Mouse (Mus musculus) gastrocnemius, postnatal 10 days (tissue): ENCODE measurements around the gene Trpm4. TPM values are rescaled to one million over a fixed set of nuclear protein-coding genes. Genes with fewer than 3 reads are reported as not detected.

ENCODE experiments used
- DNase-seq: peaks from one replicate; pipeline ENCODE4 v3.0.0; 2021; ENCODE audit warnings: mixed read lengths
- total RNA-seq, 2 experiments: library from RNA; stranded (reverse); gene quantifications; 2 replicates each; pipeline ENCODE4 v1.2.3; 2021

The Trpm4 gene
- total RNA-seq, 2 experiments from 2014 or later: 25.5 to 35.2 TPM

DNA sequence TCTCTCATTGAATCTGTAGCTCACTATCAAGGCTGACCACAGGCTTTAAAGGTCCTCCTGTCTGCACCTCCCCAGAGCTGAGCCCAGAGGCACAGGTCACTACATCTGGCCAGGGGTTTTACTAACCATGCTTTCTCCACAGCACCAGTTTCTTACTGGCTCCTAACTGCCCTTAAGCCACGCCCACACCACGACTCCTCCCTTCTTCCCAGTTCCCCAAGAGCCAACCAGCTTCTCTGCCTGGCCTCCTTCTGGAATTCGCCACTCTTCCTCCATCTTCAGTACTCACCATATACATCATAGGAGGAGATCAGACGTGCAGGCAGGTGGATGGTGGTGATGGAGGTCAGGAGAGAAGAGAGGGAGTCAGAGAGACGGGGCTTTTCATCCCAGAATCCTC is 19.5 kb upstream of the Trpm4 start:
- no peak for DNase-seq

DNA sequence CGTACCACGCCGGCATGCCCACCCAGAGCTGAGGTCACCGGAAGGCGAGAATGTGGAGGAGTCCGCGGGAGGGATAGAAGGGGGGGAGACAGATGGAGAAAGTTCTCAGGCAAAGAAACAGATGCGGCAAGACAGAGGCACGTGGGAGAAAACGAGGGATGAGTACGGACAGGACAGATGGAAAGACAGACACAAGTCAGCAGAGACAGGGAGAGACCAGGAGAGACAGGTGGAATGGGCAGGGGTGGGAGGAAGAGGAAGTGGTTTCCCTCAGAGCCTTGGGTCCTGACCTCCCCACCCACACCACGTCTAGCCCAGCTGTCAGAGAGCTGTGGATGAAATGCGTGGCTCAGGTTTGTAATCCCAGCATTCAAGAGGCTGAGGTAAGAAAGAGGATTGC is 13.3 kb upstream of the Trpm4 start:
- DNase-seq: no peak

GRCm38 (mm10) chr7:45343543-45343942 is 10.0 kb upstream of the Trpm4 start:
- no peak for DNase-seq

DNA sequence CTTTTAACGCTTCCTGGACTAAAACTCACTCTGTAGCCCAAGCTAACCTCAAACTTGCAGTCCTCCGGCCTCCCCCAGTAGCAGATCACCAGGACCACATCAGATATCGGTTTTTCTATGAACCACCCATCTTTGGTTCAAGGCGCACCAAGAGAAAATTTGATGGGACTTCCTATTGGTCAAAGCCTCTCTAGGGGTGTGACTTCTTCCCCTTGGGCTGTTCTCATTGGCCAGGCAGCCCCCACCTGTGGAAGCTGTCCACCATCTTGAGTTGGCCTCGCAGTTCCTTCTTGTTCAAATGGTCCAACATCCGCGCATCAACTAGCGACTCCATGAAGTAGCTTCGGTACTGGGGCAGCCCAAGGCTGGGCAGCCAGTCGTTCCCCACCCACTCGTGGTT is 8.5 kb upstream of the Trpm4 start:
- no peak for DNase-seq

- DNase-seq: peak; percentile 81
Observed at GRCm38 (mm10) chr7:45341303-45341702, 7.7 kb upstream of the Trpm4 start.

DNA sequence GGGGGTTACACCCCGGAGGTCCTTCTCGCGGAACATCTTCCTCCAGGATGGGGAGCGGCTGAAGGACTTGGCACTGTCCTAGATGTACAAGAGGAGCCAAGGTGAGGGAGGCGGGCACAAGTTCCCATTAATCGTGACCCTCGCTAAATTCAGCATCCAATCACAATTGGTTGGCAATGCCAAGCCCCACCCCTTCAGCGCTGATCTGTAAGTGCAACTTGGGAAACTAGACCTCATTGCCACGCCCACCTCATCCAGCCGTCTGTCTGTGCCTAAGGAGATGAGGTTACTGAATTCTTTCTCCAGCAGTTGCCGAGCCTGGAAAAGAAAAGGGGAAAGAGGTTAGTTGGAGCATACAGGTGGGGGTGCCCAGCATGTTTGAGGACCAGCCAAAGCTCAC is 7.1 kb upstream of the Trpm4 start:
- DNase-seq: no peak

GRCm38 (mm10) chr7:45340066-45340442 is 6.5 kb upstream of the Trpm4 start:
- DNase-seq: no peak

- DNase-seq: peak; percentile 51
Observed at GRCm38 (mm10) chr7:45339410-45340065, 6.0 kb upstream of the Trpm4 start.

DNA sequence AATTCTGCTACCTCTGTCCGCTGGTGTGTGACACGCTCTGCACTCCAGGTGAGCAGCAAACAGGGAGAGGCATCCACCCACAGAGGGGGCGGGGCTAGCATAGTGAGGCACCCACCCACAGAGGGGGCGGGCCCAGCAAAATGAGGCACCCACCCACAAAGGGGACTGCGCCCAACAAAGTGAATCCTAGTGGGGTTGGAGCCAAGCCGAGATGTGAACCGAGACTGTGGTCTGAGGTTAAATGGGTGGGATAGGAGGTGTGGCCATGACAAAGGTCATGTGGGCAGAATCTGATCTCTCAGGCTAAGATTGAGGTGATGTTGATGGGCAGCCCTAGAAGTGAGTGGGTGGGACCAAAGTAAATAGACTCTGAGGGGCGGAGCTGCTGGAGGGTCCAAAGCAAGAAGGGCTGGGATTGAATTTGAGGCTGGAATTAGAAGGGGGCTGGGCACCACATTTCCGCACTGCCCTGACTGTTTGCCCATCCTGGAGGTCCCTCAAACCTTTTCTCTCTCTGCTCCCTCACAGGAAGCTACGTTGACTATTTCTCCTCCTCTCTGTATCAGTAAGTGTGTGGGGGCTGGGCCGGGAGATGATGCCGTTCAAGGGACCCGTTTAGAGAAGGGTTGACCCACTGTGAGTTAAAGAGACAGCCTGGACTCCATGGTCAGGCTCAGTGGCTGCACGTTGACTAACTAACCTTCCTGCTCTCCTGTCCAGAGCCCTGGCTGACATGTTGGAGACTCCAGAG is 4.8 kb upstream of the Trpm4 start:
- DNase-seq: no peak

- no peak for DNase-seq
Observed at GRCm38 (mm10) chr7:45337469-45337868, 3.9 kb upstream of the Trpm4 start.

GRCm38 (mm10) chr7:45336319-45336718 is 2.7 kb upstream of the Trpm4 start:
- DNase-seq: no peak

DNA sequence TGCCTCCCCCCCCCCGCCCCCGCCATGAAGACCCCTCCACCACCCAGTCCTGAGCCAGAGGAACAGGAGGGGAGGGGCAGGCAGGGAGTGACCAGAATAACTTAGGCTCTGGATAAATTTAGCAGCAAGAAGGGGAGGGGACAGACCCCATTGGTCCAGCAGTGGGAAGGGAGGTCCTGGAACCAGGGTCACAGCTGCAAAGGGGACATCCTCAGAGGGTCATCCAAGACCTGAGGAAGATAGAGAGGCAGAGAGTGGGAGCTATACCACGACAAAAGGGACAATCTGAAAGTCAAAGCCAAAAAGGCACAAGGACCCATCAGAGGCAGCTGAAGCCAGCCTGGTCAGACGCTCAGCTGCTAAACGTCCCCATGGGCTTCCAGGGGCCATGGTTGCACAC is 1.5 kb upstream of the Trpm4 start, which contains the start of gene Hrc:
Gene Hrc, plus strand, starts transcription at position 235 of the 400 bp plus-strand sequence.
- DNase-seq: no peak

DNA sequence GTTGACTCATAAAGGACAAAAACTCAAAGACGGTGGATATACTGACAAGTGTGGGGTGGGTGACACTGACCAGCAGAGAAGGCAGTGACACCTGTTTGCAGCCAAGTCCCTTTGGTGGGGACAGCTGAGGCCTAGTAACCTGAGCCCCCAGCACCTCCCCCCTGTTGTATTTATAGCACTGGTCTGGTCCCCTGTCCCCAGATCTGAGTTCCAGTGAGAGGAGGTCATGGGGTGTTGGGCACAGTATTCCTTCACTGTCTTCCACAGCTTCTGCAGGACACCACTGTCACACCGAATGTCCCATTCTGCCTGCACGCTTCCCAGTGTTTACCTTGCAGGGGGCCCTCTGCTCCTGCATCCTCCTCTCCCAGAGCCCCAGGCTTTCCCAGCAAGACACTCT is 1.0 kb upstream of the Trpm4 start:
- DNase-seq: peak; percentile 39

GRCm38 (mm10) chr7:45332685-45333425 is 725 bp downstream of the Trpm4 start:
- peak; percentile 40 for DNase-seq

DNA sequence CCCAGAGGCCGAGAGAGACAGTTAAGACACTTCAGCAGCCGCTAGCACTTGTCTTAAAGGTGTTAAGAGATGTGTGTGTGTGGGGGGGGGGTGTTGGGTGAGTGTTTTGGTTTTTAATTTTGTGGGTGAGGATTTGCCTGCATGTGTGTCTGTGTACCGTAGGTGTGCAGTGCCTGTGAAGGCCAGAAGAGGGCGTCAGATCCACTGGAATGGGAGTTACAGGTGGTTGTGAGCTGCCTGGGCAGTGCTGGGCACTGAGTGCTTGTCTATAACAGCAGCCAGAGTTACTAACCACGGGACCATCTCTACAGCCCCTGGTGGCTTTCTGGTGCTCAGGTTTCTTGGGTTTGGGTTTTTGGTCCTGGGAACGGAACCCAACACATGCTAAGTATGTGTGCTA is 2.1 kb downstream of the Trpm4 start:
- DNase-seq: no peak

GRCm38 (mm10) chr7:45328841-45329475 is 4.6 kb downstream of the Trpm4 start:
- DNase-seq: no peak

GRCm38 (mm10) chr7:45325800-45326199 is 7.8 kb downstream of the Trpm4 start:
- no peak for DNase-seq

DNA sequence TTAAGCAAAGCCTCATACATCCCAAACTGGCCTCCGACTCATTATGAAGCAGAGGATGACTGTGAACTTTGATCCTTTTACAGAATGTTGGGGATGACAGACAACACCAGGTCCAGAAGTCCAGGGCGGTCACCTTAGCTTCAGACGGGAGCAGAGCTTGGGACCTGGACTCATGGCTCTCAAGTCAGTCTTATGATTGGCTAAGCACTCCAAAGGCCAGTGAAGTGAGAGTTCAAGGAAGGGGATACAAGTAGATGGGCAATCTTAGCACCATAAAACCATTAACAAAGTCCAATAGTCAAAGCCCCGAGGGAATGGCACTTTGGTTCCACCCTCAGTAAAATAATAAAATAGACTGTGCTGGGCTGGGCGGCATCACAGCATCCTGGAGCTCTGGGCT is 10.5 kb downstream of the Trpm4 start:
- DNase-seq: no peak

- DNase-seq: no peak
Observed at GRCm38 (mm10) chr7:45322245-45322644, 11.3 kb downstream of the Trpm4 start.

DNA sequence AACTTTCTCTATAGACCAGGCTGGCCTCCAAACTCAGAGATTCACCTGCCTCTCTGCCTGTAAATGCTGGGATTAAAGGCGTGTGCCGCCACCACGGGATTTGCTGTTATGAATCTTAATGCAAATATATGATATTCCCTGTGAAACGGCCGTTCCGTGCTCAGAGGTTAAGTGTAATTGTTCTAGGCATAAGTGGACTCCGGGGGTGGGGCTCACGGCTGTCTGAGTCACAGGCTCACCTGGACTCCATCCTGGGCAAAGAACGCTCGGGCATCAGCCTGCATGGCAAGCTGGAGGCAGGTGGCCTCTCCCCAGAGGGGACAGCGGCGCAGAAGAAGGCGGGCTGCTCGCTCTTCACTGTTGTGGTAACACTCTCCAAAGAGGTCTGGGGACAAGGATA is 17.0 kb downstream of the Trpm4 start:
- DNase-seq: no peak

DNA sequence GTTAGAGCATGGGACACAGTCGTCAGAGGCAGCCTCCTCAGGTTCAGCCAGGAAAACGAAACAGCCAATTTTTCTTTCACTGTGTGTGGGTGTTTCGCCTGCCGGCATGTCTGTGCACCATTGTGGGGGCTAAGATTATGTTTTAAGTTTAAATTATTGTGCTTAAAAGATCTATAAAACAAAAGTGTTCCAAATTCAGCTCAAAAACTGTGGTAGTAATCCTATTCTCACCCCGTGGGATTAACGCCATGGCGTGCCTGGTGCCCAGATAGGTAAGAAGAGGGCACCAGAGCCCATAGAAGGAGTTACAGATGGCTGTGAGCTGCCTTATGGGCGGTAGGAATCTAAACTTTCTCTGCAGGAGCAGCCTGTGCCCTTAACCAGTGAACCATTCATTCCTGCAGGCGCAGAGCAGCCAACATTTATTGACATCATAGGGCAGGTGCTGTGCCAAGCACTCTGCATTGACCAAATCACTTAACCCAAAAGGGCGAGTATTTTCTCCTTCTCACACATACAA is 18.3 kb downstream of the Trpm4 start:
- no peak for DNase-seq

- no peak for DNase-seq
Observed at GRCm38 (mm10) chr7:45313495-45313894, 20.1 kb downstream of the Trpm4 start.
